Mouse (Mus musculus) stomach, postnatal 0 days (tissue): Measurements from ENCODE around the gene Nfic.

Experiments used
- CTCF ChIP-seq: IDR thresholded peaks from 2 replicates; pipeline ENCODE4 v1.5.1; 2016; ENCODE audit warnings: antibody characterized with exemption, low read depth, mild to moderate bottlenecking, moderate library complexity
- EP300 ChIP-seq: optimal IDR thresholded peaks from 2 replicates; pipeline ENCODE3; 2016; ENCODE audit warnings: antibody characterized with exemption

DNA sequence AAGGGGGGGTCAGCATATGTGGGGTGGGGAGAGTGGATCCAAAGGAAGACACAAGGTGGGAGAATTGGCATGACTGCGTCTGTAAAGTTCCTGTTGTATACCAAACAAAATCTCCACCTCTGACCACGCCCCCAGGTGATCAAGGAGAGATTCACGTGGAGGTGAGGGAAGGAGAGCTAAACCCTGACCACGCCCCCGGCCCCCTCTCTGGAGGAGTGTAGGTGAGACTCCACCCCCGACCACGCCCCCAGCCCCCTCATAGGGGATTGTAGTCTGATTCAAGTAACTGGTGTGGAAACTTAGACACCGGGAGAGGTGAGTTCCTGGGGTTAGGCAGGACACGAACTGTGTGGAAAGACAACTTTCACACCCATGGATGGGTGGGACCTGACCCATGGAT, 51.4 kb downstream of the Nfic start:
- no peak for TF ChIP-seq EP300
- no peak for TF ChIP-seq CTCF
